Mouse (Mus musculus) retina, adult 2 months (tissue): ENCODE measurements around the gene Mbnl2.

ENCODE experiments used
- DNase-seq: peaks from one replicate; pipeline ENCODE4 v3.0.0-alpha.2; 2012; ENCODE audit warnings: low read depth, low spot score

Mbnl2 gene

GRCm38 (mm10) chr14:120409854-120410253 is 134.4 kb downstream of the Mbnl2 start:
- DNase-seq: no peak

- no peak for DNase-seq
Observed at GRCm38 (mm10) chr14:120416886-120417285, 141.4 kb downstream of the Mbnl2 start.

- no peak for DNase-seq
Observed at GRCm38 (mm10) chr14:120418964-120419363, 143.5 kb downstream of the Mbnl2 start.

- DNase-seq: no peak
Observed at GRCm38 (mm10) chr14:120428497-120428896, 153.0 kb downstream of the Mbnl2 start.

GRCm38 (mm10) chr14:120432773-120433172 is 157.3 kb downstream of the Mbnl2 start:
- no peak for DNase-seq

GRCm38 (mm10) chr14:120433931-120434398 is 158.5 kb downstream of the Mbnl2 start:
- no peak for DNase-seq

GRCm38 (mm10) chr14:120434831-120435230 is 159.4 kb downstream of the Mbnl2 start:
- no peak for DNase-seq

GRCm38 (mm10) chr14:120440716-120441115 is 165.2 kb downstream of the Mbnl2 start:
- no peak for DNase-seq

GRCm38 (mm10) chr14:120441256-120441655 is 165.8 kb downstream of the Mbnl2 start:
- no peak for DNase-seq

GRCm38 (mm10) chr14:120441836-120442235 is 166.4 kb downstream of the Mbnl2 start:
- no peak for DNase-seq

- no peak for DNase-seq
Observed at GRCm38 (mm10) chr14:120454221-120454620, 178.8 kb downstream of the Mbnl2 start.

- DNase-seq: no peak
Observed at GRCm38 (mm10) chr14:120463938-120464727, 188.7 kb downstream of the Mbnl2 start.

- DNase-seq: no peak
Observed at GRCm38 (mm10) chr14:120466816-120467215, 191.3 kb downstream of the Mbnl2 start.

GRCm38 (mm10) chr14:120469126-120469790 is 193.8 kb downstream of the Mbnl2 start:
- DNase-seq: no peak

- no peak for DNase-seq
Observed at GRCm38 (mm10) chr14:120476186-120476697, 200.8 kb downstream of the Mbnl2 start.

GRCm38 (mm10) chr14:120477288-120477981 is 202.0 kb downstream of the Mbnl2 start:
- peak; percentile 97 for DNase-seq

- peak; percentile 92 for DNase-seq
Observed at GRCm38 (mm10) chr14:120477982-120478568, 202.6 kb downstream of the Mbnl2 start, which contains the start of gene Rap2a. Gene Rap2a (plus strand): TSS chr14:120478444.

- DNase-seq: no peak
Observed at GRCm38 (mm10) chr14:120478641-120479341, 203.3 kb downstream of the Mbnl2 start.

GRCm38 (mm10) chr14:120480341-120480900 is 205.0 kb downstream of the Mbnl2 start:
- DNase-seq: no peak

- DNase-seq: no peak
Observed at GRCm38 (mm10) chr14:120480927-120481326, 205.5 kb downstream of the Mbnl2 start.
